Mouse (Mus musculus): ENCODE measurements around the gene Pip5k1c. TPM values are rescaled to one million over a fixed set of nuclear protein-coding genes. Genes with fewer than 3 reads are reported as not detected.

Pip5k1c gene
- polyA plus RNA-seq, 1 experiment: 288 TPM

GRCm38 (mm10) chr10:81345162-81345534 lies 52.4 kb downstream of the Pip5k1c start:
- Histone ChIP-seq H3K4me3 (replicated peaks; ENCODE audit: insufficient read depth, low read depth, low read length) (no peak overlapping the region), H3K27me3 (ENCODE audit: control insufficient read depth, insufficient read depth, low read length) (no peaks in the 10 kb centered on the region; the same call in 1 of the 2 replicates), H3K4me1 (ENCODE audit: control insufficient read depth, insufficient read depth, low read length) (peaks cover 6% of the 10 kb centered on the region), H3K27ac (ENCODE audit: insufficient read depth, low read length) (no peak overlapping the region)
- WGBS: 87% methylated on average over 4 of the region's 4 CpGs
- DNase-seq: no peak
- TF ChIP-seq CTCF (IDR thresholded peaks at IDR 0.05; ENCODE audit: borderline replicate concordance, insufficient read depth, low read depth, low read length): no peak
- no peak for TF ChIP-seq POLR2A (IDR thresholded peaks at IDR 0.05; ENCODE audit: borderline replicate concordance, insufficient read depth, low read length)

GRCm38 (mm10) chr10:81346453-81347067 lies 53.8 kb downstream of the Pip5k1c start:
- H3K27me3 ChIP-seq (ENCODE audit: control insufficient read depth, insufficient read depth, low read length): no peaks in the 10 kb centered on the region; the same call in 1 of the 2 replicates
- H3K27ac ChIP-seq (ENCODE audit: insufficient read depth, low read length): no peak overlapping the region
- TF ChIP-seq CTCF (IDR thresholded peaks at IDR 0.05; ENCODE audit: borderline replicate concordance, insufficient read depth, low read depth, low read length) (no peak), POLR2A (IDR thresholded peaks at IDR 0.05; ENCODE audit: borderline replicate concordance, insufficient read depth, low read length) (no peak)
- H3K4me1 ChIP-seq (ENCODE audit: control insufficient read depth, insufficient read depth, low read length): peaks cover 6% of the 10 kb centered on the region
- 28% methylated on average over 55 of the region's 55 CpGs for WGBS
- DNase-seq: no peak
- no peak overlapping the region for H3K4me3 ChIP-seq (replicated peaks; ENCODE audit: insufficient read depth, low read depth, low read length)

- Histone ChIP-seq H3K27me3 (ENCODE audit: control insufficient read depth, insufficient read depth, low read length) (no peaks in the 10 kb centered on the region), H3K4me3 (replicated peaks; ENCODE audit: insufficient read depth, low read depth, low read length) (no peak overlapping the region), H3K27ac (ENCODE audit: insufficient read depth, low read length) (no peak overlapping the region), H3K4me1 (ENCODE audit: control insufficient read depth, insufficient read depth, low read length) (peaks cover 6% of the 10 kb centered on the region; the same call in 1 of the 2 replicates)
- TF ChIP-seq CTCF (IDR thresholded peaks at IDR 0.05; ENCODE audit: borderline replicate concordance, insufficient read depth, low read depth, low read length) (no peak), POLR2A (IDR thresholded peaks at IDR 0.05; ENCODE audit: borderline replicate concordance, insufficient read depth, low read length) (no peak)
- DNase-seq: no peak
- 11% methylated on average over 12 of the region's 12 CpGs for WGBS
Observed at GRCm38 (mm10) chr10:81349146-81349545, 56.4 kb downstream of the Pip5k1c start.

DNA sequence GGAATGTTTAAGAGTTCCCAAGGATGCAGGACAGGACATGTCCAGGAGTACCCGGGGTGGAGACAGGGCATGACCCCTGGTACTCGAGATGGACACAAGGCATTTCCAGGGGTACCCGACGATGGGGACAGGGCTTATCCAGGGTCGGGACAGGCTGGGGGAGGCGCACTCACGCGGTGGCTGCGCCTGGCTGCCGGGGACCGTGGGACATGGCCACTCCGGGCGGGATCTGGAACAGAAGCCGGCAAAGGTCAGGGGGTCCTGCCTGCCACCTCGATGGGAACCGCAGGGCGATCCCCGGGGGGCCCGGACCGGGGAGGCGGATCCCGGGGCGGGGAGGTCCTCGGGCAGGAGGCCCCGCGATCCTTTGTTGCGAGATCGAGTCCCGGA lies 57.2 kb downstream of the Pip5k1c start:
- Histone ChIP-seq H3K27ac (ENCODE audit: insufficient read depth, low read length) (no peak overlapping the region), H3K4me3 (replicated peaks; ENCODE audit: insufficient read depth, low read depth, low read length) (peak overlapping the region; percentile 72), H3K27me3 (ENCODE audit: control insufficient read depth, insufficient read depth, low read length) (no peaks in the 10 kb centered on the region), H3K4me1 (ENCODE audit: control insufficient read depth, insufficient read depth, low read length) (peaks cover 6% of the 10 kb centered on the region; the same call in 1 of the 2 replicates)
- TF ChIP-seq POLR2A (IDR thresholded peaks at IDR 0.05; ENCODE audit: borderline replicate concordance, insufficient read depth, low read length) (no peak), CTCF (IDR thresholded peaks at IDR 0.05; ENCODE audit: borderline replicate concordance, insufficient read depth, low read depth, low read length) (no peak)
- WGBS: 1% methylated on average over 29 of the region's 29 CpGs
- no peak for DNase-seq

- DNase-seq: peak; percentile 100
- Histone ChIP-seq H3K4me3 (replicated peaks; ENCODE audit: insufficient read depth, low read depth, low read length) (peak within 1 kb of the TSS; percentile 78), H3K27ac (ENCODE audit: insufficient read depth, low read length) (peak within 1 kb of the TSS; percentile 65), H3K4me1 (ENCODE audit: control insufficient read depth, insufficient read depth, low read length) (peaks cover 6% of the 10 kb centered on the region; the same call in 1 of the 2 replicates), H3K27me3 (ENCODE audit: control insufficient read depth, insufficient read depth, low read length) (no peaks in the 10 kb centered on the region)
- WGBS: under 1% methylated on average over 54 of the region's 54 CpGs
- TF ChIP-seq POLR2A (IDR thresholded peaks at IDR 0.05; ENCODE audit: borderline replicate concordance, insufficient read depth, low read length): peak; percentile 41; the same call in 1 of the 2 replicates
- TF ChIP-seq CTCF (IDR thresholded peaks at IDR 0.05; ENCODE audit: borderline replicate concordance, insufficient read depth, low read depth, low read length): peak; percentile 90; the same call in 1 of the 2 replicates
Observed at GRCm38 (mm10) chr10:81350351-81351063, 57.7 kb downstream of the Pip5k1c start, which contains the start of gene Hmg20b. TSS of gene Hmg20b (minus strand) at chr10:81350480.

DNA sequence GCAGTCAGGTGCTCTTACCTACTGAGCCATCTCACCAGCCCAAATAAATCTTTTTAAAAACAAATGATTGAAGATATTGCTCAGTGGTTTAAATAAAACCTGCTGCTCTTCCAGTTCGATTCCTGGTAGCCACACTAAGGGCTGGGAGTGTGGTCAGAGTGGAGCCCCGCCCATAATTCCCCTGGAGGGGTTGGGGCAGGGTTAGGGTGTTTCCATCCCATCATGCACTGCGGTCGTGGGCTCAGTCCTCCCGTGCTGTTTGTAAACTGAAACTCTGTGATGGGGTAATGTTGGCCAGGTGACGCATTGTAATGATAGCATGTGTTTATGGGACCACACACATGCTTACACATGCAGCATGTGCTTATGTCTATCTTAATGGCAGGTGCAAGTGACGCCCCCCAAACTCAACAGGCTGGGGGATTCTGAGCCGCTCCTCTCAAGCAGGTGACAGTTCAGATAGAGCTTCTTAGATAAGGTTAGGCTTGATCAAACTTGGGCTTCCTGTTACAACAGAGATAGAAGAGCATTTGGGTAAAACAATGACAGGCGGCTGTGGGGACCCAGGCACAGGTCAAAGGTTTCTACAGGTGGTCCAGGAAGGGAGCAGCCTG lies 59.0 kb downstream of the Pip5k1c start:
- Histone ChIP-seq H3K4me3 (replicated peaks; ENCODE audit: insufficient read depth, low read depth, low read length) (no peak overlapping the region), H3K27ac (ENCODE audit: insufficient read depth, low read length) (no peak overlapping the region), H3K4me1 (ENCODE audit: control insufficient read depth, insufficient read depth, low read length) (peaks cover 8% of the 10 kb centered on the region), H3K27me3 (ENCODE audit: control insufficient read depth, insufficient read depth, low read length) (no peaks in the 10 kb centered on the region)
- TF ChIP-seq CTCF (IDR thresholded peaks at IDR 0.05; ENCODE audit: borderline replicate concordance, insufficient read depth, low read depth, low read length): no peak
- TF ChIP-seq POLR2A (IDR thresholded peaks at IDR 0.05; ENCODE audit: borderline replicate concordance, insufficient read depth, low read length): no peak
- WGBS: 30% methylated on average over 9 of the region's 9 CpGs
- no peak for DNase-seq

- no peaks in the 10 kb centered on the region for H3K27me3 ChIP-seq (ENCODE audit: control insufficient read depth, insufficient read depth, low read length)
- no peak overlapping the region for H3K27ac ChIP-seq (ENCODE audit: insufficient read depth, low read length)
- no peak for DNase-seq
- no peak overlapping the region for H3K4me3 ChIP-seq (replicated peaks; ENCODE audit: insufficient read depth, low read depth, low read length)
- TF ChIP-seq CTCF (IDR thresholded peaks at IDR 0.05; ENCODE audit: borderline replicate concordance, insufficient read depth, low read depth, low read length) (no peak), POLR2A (IDR thresholded peaks at IDR 0.05; ENCODE audit: borderline replicate concordance, insufficient read depth, low read length) (no peak)
- H3K4me1 ChIP-seq (ENCODE audit: control insufficient read depth, insufficient read depth, low read length): peaks cover 17% of the 10 kb centered on the region
- WGBS: 75% methylated on average over 9 of the region's 9 CpGs
Observed at GRCm38 (mm10) chr10:81354738-81355477, 62.1 kb downstream of the Pip5k1c start.

Measured in cerebellum, adult 2 months (tissue).